Mouse (Mus musculus) CH12.LX (cell line): ENCODE measurements around the gene Dhx58. TPM values are rescaled to one million over a fixed set of nuclear protein-coding genes. Genes with fewer than 3 reads are reported as not detected.
A peak's percentile ranks its signal among the peaks of the same experiment; 100 is the strongest.

ENCODE experiments used
- DNase-seq: peaks from one replicate; pipeline ENCODE4 v3.0.0-alpha.2; 2013; ENCODE audit errors: extremely low read depth
- H3K27ac ChIP-seq: 2 replicates; pipeline ENCODE4 v1.5.1; 2012; ENCODE audit warnings: low read depth, mild to moderate bottlenecking, control low read depth, moderate library complexity; ENCODE audit not compliant: insufficient read depth
- H3K27me3 ChIP-seq: replicated peaks from 2 replicates; pipeline ENCODE3; 2012; ENCODE audit warnings: inconsistent platforms
- H3K36me3 ChIP-seq, 2 experiments: replicated peaks in 1 of 2; 2 replicates each; pipeline versions ENCODE3 to v1.6.1; 2012; ENCODE audit warnings: inconsistent platforms in 1 of 2, low read length in 1 of 2, mild to moderate bottlenecking in 1 of 2, mixed read lengths in 1 of 2, moderate library complexity in 1 of 2; ENCODE audit not compliant: control insufficient read depth in 1 of 2, insufficient read depth in 1 of 2
- H3K4me1 ChIP-seq, 2 experiments: 2 replicates each; pipeline ENCODE4 v1.6.1; 2012; ENCODE audit warnings: inconsistent platforms in 1 of 2, moderate library complexity in 1 of 2; ENCODE audit not compliant: insufficient read depth in 2 of 2, control insufficient read depth in 1 of 2
- H3K4me2 ChIP-seq: 2 replicates; pipeline ENCODE4 v1.6.1; 2012; ENCODE audit warnings: low read depth, mild to moderate bottlenecking, control low read depth; ENCODE audit not compliant: poor library complexity, insufficient read depth, severe bottlenecking
- H3K4me3 ChIP-seq, 3 experiments: fragments of 150-350 bp in 1 of 3; sonication (generic) in 1 of 3; replicated peaks in 1 of 3; 2 replicates each; pipeline versions ENCODE3 to v1.5.1; 2011 to 2012; ENCODE audit warnings: low read depth in 2 of 3, low read length in 2 of 3, mild to moderate bottlenecking in 2 of 3, moderate library complexity in 2 of 3, control low read depth in 1 of 3, improper control_type of control experiment in 1 of 3, inconsistent platforms in 1 of 3, mixed read lengths in 1 of 3; ENCODE audit not compliant: poor library complexity in 1 of 3
- H3K79me2 ChIP-seq: replicated peaks from 2 replicates; pipeline ENCODE4 v1.6.1; 2012; ENCODE audit warnings: mild to moderate bottlenecking, moderate library complexity; ENCODE audit not compliant: control insufficient read depth, poor library complexity, insufficient read depth, severe bottlenecking; ENCODE audit errors: extremely low read depth
- H3K9ac ChIP-seq: 2 replicates; pipeline ENCODE4 v1.6.1; 2012; ENCODE audit warnings: low read depth, mild to moderate bottlenecking, control low read depth, moderate library complexity; ENCODE audit not compliant: insufficient read depth
- H3K9me3 ChIP-seq: replicated peaks from 2 replicates; pipeline ENCODE3; 2012; ENCODE audit warnings: low read length, inconsistent platforms, mixed read lengths
- BHLHE40 ChIP-seq: IDR thresholded peaks from 2 replicates; pipeline ENCODE4 v1.6.1; 2011; ENCODE audit warnings: mild to moderate bottlenecking, low read depth, low read length, improper control_type of control experiment
- CTCF ChIP-seq, 2 experiments: IDR thresholded peaks in 1 of 2; conservative IDR thresholded peaks in 1 of 2; 2 replicates each; pipeline ENCODE4 v1.5.1; 2011 to 2012; ENCODE audit warnings: low read depth in 2 of 2, low read length in 2 of 2, improper control_type of control experiment in 1 of 2, inconsistent platforms in 1 of 2, mild to moderate bottlenecking in 1 of 2, moderate library complexity in 1 of 2
- E2F4 ChIP-seq: IDR thresholded peaks from 2 replicates; pipeline ENCODE4 v1.6.1; 2011; ENCODE audit warnings: low read depth, low read length, improper control_type of control experiment; ENCODE audit not compliant: insufficient replicate concordance
- EP300 ChIP-seq: IDR thresholded peaks from 2 replicates; pipeline ENCODE4 v1.6.1; 2011; ENCODE audit warnings: low read length, improper control_type of control experiment
- ETS1 ChIP-seq: conservative IDR thresholded peaks from 2 replicates; pipeline ENCODE4 v1.6.1; 2012; ENCODE audit warnings: low read depth, mild to moderate bottlenecking, inconsistent platforms, low read length, improper control_type of control experiment, moderate library complexity
- HCFC1 ChIP-seq: IDR thresholded peaks from 2 replicates; pipeline ENCODE4 v1.6.1; 2012; ENCODE audit warnings: low read depth, mild to moderate bottlenecking, inconsistent platforms, low read length, improper control_type of control experiment
- IRF4 ChIP-seq: IDR thresholded peaks from 2 replicates; pipeline ENCODE4 v1.6.1; 2014; ENCODE audit warnings: low read depth, mild to moderate bottlenecking, inconsistent platforms, low read length, improper control_type of control experiment
- JUN ChIP-seq: IDR thresholded peaks from 2 replicates; pipeline ENCODE4 v1.6.1; 2011; ENCODE audit warnings: low read depth, mild to moderate bottlenecking, low read length, improper control_type of control experiment, moderate library complexity; ENCODE audit not compliant: insufficient read depth
- KAT2A ChIP-seq: IDR thresholded peaks from 2 replicates; pipeline ENCODE4 v1.6.1; 2012; ENCODE audit warnings: low read length, improper control_type of control experiment, inconsistent platforms; ENCODE audit not compliant: insufficient replicate concordance
- MAFK ChIP-seq: IDR thresholded peaks from 2 replicates; pipeline ENCODE4 v1.6.1; 2011; ENCODE audit warnings: low read length, improper control_type of control experiment; ENCODE audit not compliant: insufficient replicate concordance
- MAX ChIP-seq: IDR thresholded peaks from 2 replicates; pipeline ENCODE4 v1.6.1; 2011; ENCODE audit warnings: low read length, improper control_type of control experiment
- MAZ ChIP-seq: IDR thresholded peaks from 2 replicates; pipeline ENCODE4 v1.6.1; 2012; ENCODE audit warnings: low read depth, mild to moderate bottlenecking, inconsistent platforms, low read length, improper control_type of control experiment, moderate library complexity
- MXI1 ChIP-seq: IDR thresholded peaks from 2 replicates; pipeline ENCODE4 v1.6.1; 2011; ENCODE audit warnings: mild to moderate bottlenecking, low read depth, low read length, improper control_type of control experiment
- MYC ChIP-seq: IDR thresholded peaks from 2 replicates; pipeline ENCODE4 v1.6.1; 2011; ENCODE audit warnings: low read depth, mild to moderate bottlenecking, improper control_type of control experiment, low read length
- PAX5 ChIP-seq: IDR thresholded peaks from 2 replicates; pipeline ENCODE4 v1.6.1; 2012; ENCODE audit warnings: low read length, inconsistent platforms, mixed read lengths
- POLR2AphosphoS2 ChIP-seq: IDR thresholded peaks from 2 replicates; pipeline ENCODE4 v1.6.1; 2011; ENCODE audit warnings: low read depth, low read length, improper control_type of control experiment
- SIN3A ChIP-seq: IDR thresholded peaks from 2 replicates; pipeline ENCODE4 v1.6.1; 2012; ENCODE audit warnings: low read length, improper control_type of control experiment, inconsistent platforms
- TCF12 ChIP-seq: IDR thresholded peaks from 2 replicates; pipeline ENCODE4 v1.6.1; 2014; ENCODE audit warnings: low read depth, mild to moderate bottlenecking, inconsistent platforms, low read length, improper control_type of control experiment
- UBTF ChIP-seq: IDR thresholded peaks from 2 replicates; pipeline ENCODE4 v1.6.1; 2012; ENCODE audit warnings: low read depth, mild to moderate bottlenecking, inconsistent platforms, low read length, improper control_type of control experiment, moderate library complexity
- USF2 ChIP-seq: conservative IDR thresholded peaks from 2 replicates; pipeline ENCODE4 v1.6.1; 2011; ENCODE audit warnings: low read depth, low read length, improper control_type of control experiment
- ZMIZ1 ChIP-seq: IDR thresholded peaks from 2 replicates; pipeline ENCODE4 v1.6.1; 2012; ENCODE audit warnings: low read depth, mild to moderate bottlenecking, inconsistent platforms, low read length, improper control_type of control experiment
- dilution Hi-C: fragments of 300-500 bp; cut with MboI; formaldehyde crosslinking; loops from 2 replicates; pipeline ENCODE4 v1.14.3; 2020; ENCODE audit warnings: low sequenced_read_pairs; ENCODE audit not compliant: extremely low pct_unique_long_range_greater_than_20kb, extremely low pct_ligation_motif_present
- in situ Hi-C: fragments of 300-500 bp; cut with MboI; formaldehyde crosslinking; loops from 3 replicates; pipeline ENCODE4 v1.14.3; 2019; ENCODE audit warnings: low sequenced_read_pairs, low pct_ligation_motif_present, low pct_unique_long_range_greater_than_20kb, mixed read lengths
- polyA plus RNA-seq: library from polyadenylated mRNA; unstranded; fragments of >175 nt; gene quantifications from 2 replicates; pipeline ENCODE4 v1.2.1, GENCODE M21; 2012; ENCODE audit warnings: low read depth; ENCODE audit not compliant: insufficient read length
- total RNA-seq, 2 experiments: library from RNA; depleted of rRNA; stranded (reverse); fragments of 300-350 nt in 1 of 2; fragments of >200 nt in 1 of 2; gene quantifications; 2 replicates each; pipeline ENCODE4 v1.2.3; 2012 to 2014

Dhx58 gene
- total and polyA plus RNA-seq, 3 experiments, result 6.3 to 15.7 (median 6.4) TPM

GRCm38 (mm10) chr11:100735134-100735865 lies 31.2 kb upstream of the Dhx58 start:
- Histone ChIP-seq H3K9ac (peak overlapping the region; percentile 95), H3K36me3 (peaks cover 21 to 46% of the 10 kb centered on the region in 2 experiments), H3K27ac (peak overlapping the region; percentile 69), H3K4me3 (peak overlapping the region; percentile 62 to 100 (median 75)), H3K27me3 (no peaks in the 10 kb centered on the region), H3K4me2 (peak overlapping the region; percentile 97), H3K79me2 (peaks cover 74% of the 10 kb centered on the region), H3K9me3 (no peaks in the 10 kb centered on the region), H3K4me1 (peaks cover 8 to 63% of the 10 kb centered on the region in 2 experiments)
- peak; percentile 61 for DNase-seq
- dilution Hi-C loops, result no loop called here
- peak; percentile 68 for TF ChIP-seq MYC
- no peak for TF ChIP-seq PAX5
- 0 out of 2 replicates have a peak, but pooled peaks have one; percentile 2 for TF ChIP-seq MAFK
- TF ChIP-seq E2F4, result no peak
- peak; percentile 28 for TF ChIP-seq HCFC1
- no peak for TF ChIP-seq CTCF (conservative IDR thresholded peaks at IDR 0.05 in 1 of 2, IDR thresholded peaks at IDR 0.05 in 1 of 2; ENCODE audit: low read depth in 2 of 2, low read length in 2 of 2)
- peak; percentile 83; the same call in 1 of the 2 replicates for TF ChIP-seq IRF4
- TF ChIP-seq BHLHE40, result peak; percentile 87
- TF ChIP-seq UBTF, result 0 out of 2 replicates have a peak, but pooled peaks have one; percentile 14
- TF ChIP-seq TCF12, result peak; percentile 45; the same call in 1 of the 2 replicates
- TF ChIP-seq MXI1, result peak; percentile 85
- TF ChIP-seq KAT2A, result 0 out of 2 replicates have a peak, but pooled peaks have one; percentile 11
- TF ChIP-seq SIN3A, result peak; percentile 54; the same call in 1 of the 2 replicates
- TF ChIP-seq JUN, result no peak
- peak; percentile 78; the same call in 1 of the 2 replicates for TF ChIP-seq MAX
- no peak for TF ChIP-seq USF2
- TF ChIP-seq EP300, result peak; percentile 60
- TF ChIP-seq MAZ, result 0 out of 2 replicates have a peak, but pooled peaks have one; percentile 49
- TF ChIP-seq ETS1, result peak; percentile 72
- peak; percentile 60; the same call in 1 of the 2 replicates for TF ChIP-seq POLR2AphosphoS2
- 0 out of 2 replicates have a peak, but pooled peaks have one; percentile 10 for TF ChIP-seq ZMIZ1
- in situ Hi-C loops, result no loop called here
